Comparison of ENCODE assay signal across 29 mouse cellular contexts in the genomic region with DNA sequence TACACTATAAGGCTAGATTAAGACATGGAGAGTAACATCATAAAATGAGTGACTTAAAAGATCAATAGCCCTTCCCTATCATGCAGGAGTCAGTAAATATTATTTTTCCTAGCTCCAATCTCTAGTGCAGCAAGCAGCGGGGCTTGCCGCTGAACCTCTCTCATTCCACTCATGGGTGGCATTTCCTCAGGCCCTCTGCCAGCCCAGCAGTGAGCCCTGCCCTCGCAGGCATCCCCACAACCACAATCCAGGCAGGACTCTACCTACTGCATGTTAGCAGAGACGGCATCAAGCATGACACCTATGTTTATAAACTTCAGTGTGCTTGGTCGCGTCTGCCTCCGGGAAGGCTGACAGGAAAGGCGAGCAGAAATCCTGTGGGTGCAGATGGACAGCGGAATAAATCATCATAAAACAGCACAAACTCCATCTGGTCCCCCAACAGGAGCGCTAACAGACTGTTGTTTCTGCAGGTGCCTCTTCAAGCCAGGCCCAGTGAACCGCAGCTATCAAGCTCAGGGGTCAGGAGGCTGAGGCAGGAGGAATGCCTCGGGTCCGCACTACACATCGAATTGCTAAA. TPM values are rescaled to one million over a fixed set of nuclear protein-coding genes. Genes with fewer than 3 reads are reported as not detected.
DNase-seq lines count a peak whose midpoint lies in the region; ATAC-seq and TF ChIP-seq lines count a peak whose summit lies in the region.
"Had no signal": no experiment of that assay in that cellular context is flagged by ENCODE, and none has a peak within 500 bp of the region (broad histone marks: within the 10 kb centered on the region; RNA-seq: fewer than 3 reads in every experiment).

No protein-coding gene starts in this region.

- ATAC-seq in forebrain, embryonic 14.5 days = no peak
- no peak for ATAC-seq in forebrain, postnatal 0 days
- no peak for ATAC-seq in limb, embryonic 12.5 days (ENCODE audit: insufficient number of reproducible peaks, insufficient read depth, low FRiP score, low TSS enrichment, low read depth)
- ATAC-seq in kidney, embryonic 16.5 days (ENCODE audit: low FRiP score, low TSS enrichment) = no peak
- ATAC-seq: CD4-positive, CD25-positive, alpha-beta regulatory T cell, adult 4 months; forebrain, embryonic 15.5 days; hindbrain, embryonic 16.5 days; midbrain, embryonic 16.5 days had no signal

- H3K9ac ChIP-seq in forebrain, embryonic 14.5 days (ENCODE audit: low read length) = no peak overlapping the region
- no peak overlapping the region for H3K9ac ChIP-seq in forebrain, postnatal 0 days
- no peak overlapping the region for H3K9ac ChIP-seq in limb, embryonic 12.5 days (replicated peaks)
- no peak overlapping the region for H3K9ac ChIP-seq in kidney, embryonic 16.5 days (replicated peaks; ENCODE audit: low read length)
- H3K9ac ChIP-seq: forebrain, embryonic 15.5 days; heart, embryonic 13.5 days; limb, embryonic 13.5 days; lung, embryonic 15.5 days; neural tube, embryonic 12.5 days had no signal

- H3K27me3 ChIP-seq in forebrain, embryonic 14.5 days (replicated peaks; ENCODE audit: control insufficient read depth, insufficient read depth, low read length) = no peaks in the 10 kb centered on the region
- no peaks in the 10 kb centered on the region for H3K27me3 ChIP-seq in forebrain, postnatal 0 days (ENCODE audit: insufficient read depth, low read length)
- H3K27me3 ChIP-seq in limb, embryonic 12.5 days = no peaks in the 10 kb centered on the region
- no peaks in the 10 kb centered on the region for H3K27me3 ChIP-seq in limb, embryonic 10.5 days (ENCODE audit: low read depth, poor library complexity, severe bottlenecking)
- no peaks in the 10 kb centered on the region for H3K27me3 ChIP-seq in cerebellum, adult 2 months (ENCODE audit: control insufficient read depth, insufficient read depth, low read length)
- no peaks in the 10 kb centered on the region for H3K27me3 ChIP-seq in kidney, embryonic 16.5 days (ENCODE audit: insufficient read depth, low read length)
- H3K27me3 ChIP-seq: forebrain, embryonic 15.5 days; heart, embryonic 13.5 days; limb, embryonic 13.5 days; lung, embryonic 15.5 days; neural tube, embryonic 12.5 days had no signal

- H3K4me3 ChIP-seq in forebrain, embryonic 14.5 days (ENCODE audit: low read depth, low read length) = no peak overlapping the region
- H3K4me3 ChIP-seq in forebrain, postnatal 0 days (ENCODE audit: low read depth, low read length) = no peak overlapping the region
- H3K4me3 ChIP-seq in limb, embryonic 12.5 days (replicated peaks) = no peak overlapping the region
- no peak overlapping the region for H3K4me3 ChIP-seq in limb, embryonic 10.5 days
- H3K4me3 ChIP-seq in cerebellum, adult 2 months (replicated peaks; ENCODE audit: insufficient read depth, low read depth, low read length) = no peak overlapping the region
- H3K4me3 ChIP-seq in kidney, embryonic 16.5 days (ENCODE audit: low read length) = no peak overlapping the region
- H3K4me3 ChIP-seq: forebrain, embryonic 15.5 days; heart, embryonic 13.5 days; limb, embryonic 13.5 days; lung, embryonic 15.5 days; myocyte; neural tube, embryonic 12.5 days had no signal

- WGBS in forebrain, embryonic 14.5 days = 91% methylated on average over 14 of the region's 14 CpGs
- WGBS in forebrain, postnatal 0 days = 78% methylated on average over 14 of the region's 14 CpGs
- WGBS in limb, embryonic 12.5 days = 91% methylated on average over 14 of the region's 14 CpGs
- 96% methylated on average over 14 of the region's 14 CpGs for WGBS in limb, embryonic 10.5 days
- WGBS in cerebellum, adult 2 months = 34% methylated on average over 14 of the region's 14 CpGs
- 82% methylated on average over 14 of the region's 14 CpGs for WGBS in kidney, embryonic 16.5 days

- TF ChIP-seq CTCF in forebrain, postnatal 0 days (IDR thresholded peaks at IDR 0.05; ENCODE audit: low read depth) = no peak
- no peak for TF ChIP-seq CTCF in cerebellum, adult 2 months (IDR thresholded peaks at IDR 0.05; ENCODE audit: borderline replicate concordance, insufficient read depth, low read depth, low read length)

- H3K9me3 ChIP-seq in forebrain, embryonic 14.5 days (replicated peaks; ENCODE audit: control insufficient read depth, low read length) = no peaks in the 10 kb centered on the region
- H3K9me3 ChIP-seq in forebrain, postnatal 0 days (ENCODE audit: low read length) = no peaks in the 10 kb centered on the region
- H3K9me3 ChIP-seq in limb, embryonic 12.5 days = no peaks in the 10 kb centered on the region
- no peaks in the 10 kb centered on the region for H3K9me3 ChIP-seq in limb, embryonic 10.5 days (replicated peaks)
- no peaks in the 10 kb centered on the region for H3K9me3 ChIP-seq in kidney, embryonic 16.5 days (ENCODE audit: low read length)
- H3K9me3 ChIP-seq: forebrain, embryonic 15.5 days; heart, embryonic 13.5 days; limb, embryonic 13.5 days; lung, embryonic 15.5 days; neural tube, embryonic 12.5 days had no signal

- no peak overlapping the region for H3K4me2 ChIP-seq in forebrain, embryonic 14.5 days (ENCODE audit: low read length)
- no peak overlapping the region for H3K4me2 ChIP-seq in forebrain, postnatal 0 days (ENCODE audit: low read depth)
- H3K4me2 ChIP-seq in limb, embryonic 12.5 days = no peak overlapping the region
- no peak overlapping the region for H3K4me2 ChIP-seq in kidney, embryonic 16.5 days (replicated peaks; ENCODE audit: low read depth, low read length)
- H3K4me2 ChIP-seq: forebrain, embryonic 15.5 days; heart, embryonic 13.5 days; limb, embryonic 13.5 days; liver, embryonic 11.5 days; lung, embryonic 15.5 days; midbrain, embryonic 11.5 days; neural tube, embryonic 12.5 days had no signal

- H3K36me3 ChIP-seq in forebrain, embryonic 14.5 days (ENCODE audit: control insufficient read depth, insufficient read depth, low read length) = peaks cover 76% of the 10 kb centered on the region
- peaks cover 63% of the 10 kb centered on the region for H3K36me3 ChIP-seq in forebrain, postnatal 0 days (ENCODE audit: insufficient read depth)
- peaks cover 90% of the 10 kb centered on the region for H3K36me3 ChIP-seq in limb, embryonic 12.5 days
- H3K36me3 ChIP-seq in limb, embryonic 10.5 days = peaks cover 92% of the 10 kb centered on the region
- peaks cover 62% of the 10 kb centered on the region for H3K36me3 ChIP-seq in kidney, embryonic 16.5 days (ENCODE audit: insufficient read depth, low read length)

- TF ChIP-seq POLR2A in cerebellum, adult 2 months (IDR thresholded peaks at IDR 0.05; ENCODE audit: borderline replicate concordance, insufficient read depth, low read length) = no peak

- no peak overlapping the region for H3K27ac ChIP-seq in forebrain, embryonic 14.5 days (ENCODE audit: low read depth, low read length)
- no peak overlapping the region for H3K27ac ChIP-seq in forebrain, postnatal 0 days (ENCODE audit: low read depth, low read length)
- H3K27ac ChIP-seq in limb, embryonic 12.5 days = 0 out of 2 replicates have a peak overlapping the region, but pooled peaks have one; percentile 35
- H3K27ac ChIP-seq in limb, embryonic 10.5 days = no peak overlapping the region
- H3K27ac ChIP-seq in cerebellum, adult 2 months (ENCODE audit: insufficient read depth, low read length) = 0 out of 2 replicates have a peak overlapping the region, but pooled peaks have one; percentile 1
- H3K27ac ChIP-seq in kidney, embryonic 16.5 days (ENCODE audit: low read length) = no peak overlapping the region
- H3K27ac ChIP-seq: forebrain, embryonic 15.5 days; kidney, postnatal 0 days; limb, embryonic 13.5 days; lung, embryonic 15.5 days; neural tube, embryonic 12.5 days; stomach, postnatal 0 days had no signal

- H3K4me1 ChIP-seq in forebrain, embryonic 14.5 days (ENCODE audit: control insufficient read depth, insufficient read depth, low read length) = no peaks in the 10 kb centered on the region
- H3K4me1 ChIP-seq in forebrain, postnatal 0 days (ENCODE audit: insufficient read depth) = no peaks in the 10 kb centered on the region
- no peaks in the 10 kb centered on the region for H3K4me1 ChIP-seq in limb, embryonic 12.5 days (replicated peaks)
- no peaks in the 10 kb centered on the region for H3K4me1 ChIP-seq in limb, embryonic 10.5 days
- H3K4me1 ChIP-seq in cerebellum, adult 2 months (ENCODE audit: control insufficient read depth, insufficient read depth, low read length) = peaks cover 10% of the 10 kb centered on the region; the same call in 1 of the 2 replicates
- H3K4me1 ChIP-seq in kidney, embryonic 16.5 days (ENCODE audit: insufficient read depth, low read length) = no peaks in the 10 kb centered on the region
- H3K4me1 ChIP-seq: forebrain, embryonic 15.5 days; limb, embryonic 13.5 days; lung, embryonic 15.5 days; neural tube, embryonic 12.5 days had no signal

- DNase-seq in forebrain, embryonic 14.5 days (ENCODE audit: low spot score) = peak; percentile 3
- no peak for DNase-seq in forebrain, postnatal 0 days
- no peak for DNase-seq in limb, embryonic 10.5 days (ENCODE audit: low spot score)
- DNase-seq in cerebellum, adult 2 months = peak; percentile 55 to 70
- peak; percentile 48 to 59 for DNase-seq in cerebellum, postnatal 25 days
- no peak for DNase-seq in urinary bladder, postnatal 14 days (ENCODE audit: low spot score)
- DNase-seq: adrenal gland, postnatal 25 days; gastrocnemius, postnatal 14 days; heart, postnatal 10 days; kidney, adult 18-20 months; kidney, postnatal 4 days; right cerebral cortex, adult 18-20 months; thymus, adult 18-20 months; thymus, postnatal 36 days had no signal

RNA-seq across cellular contexts. Expression of a gene that starts 52.3 kb away (rescaled TPM):
- 70.0 and 80.2 TPM in 2 replicates for polyA plus RNA-seq in forebrain, embryonic 14.5 days (2014; fragmentation: Nextera tagmentation; extraction: Ambion mirVana)
- 87.7 and 91.7 TPM in 2 replicates for total RNA-seq in forebrain, postnatal 0 days (2014; rRNA removed)
- polyA plus RNA-seq in forebrain, postnatal 0 days (2015; fragmentation: Nextera tagmentation; extraction: Ambion mirVana) = 111 and 113 TPM in 2 replicates
- 69.5 and 74.7 TPM in 2 replicates for polyA plus RNA-seq in limb, embryonic 12.5 days (2016; fragmentation: Nextera tagmentation; extraction: Ambion mirVana)
- polyA plus RNA-seq in limb, embryonic 10.5 days (2016; fragmentation: Nextera tagmentation; extraction: Ambion mirVana) = 52.6 and 61.8 TPM in 2 replicates
- 91.1 and 103 TPM in 2 replicates for polyA plus RNA-seq in cerebellum, adult 2 months (2012; rRNA removed)
- 90.9 and 96.3 TPM in 2 replicates for polyA plus RNA-seq in kidney, embryonic 16.5 days (2015; fragmentation: Nextera tagmentation; extraction: Ambion mirVana)

Comparison
In these comparisons a context has a peak if more than half of its experiments do, and no peak if none do; other contexts are left out.
1. DNase-seq: peak in forebrain, embryonic 14.5 days (single experiment), cerebellum, adult 2 months (2 of 2) and cerebellum, postnatal 25 days (2 of 2); none in forebrain, postnatal 0 days (single experiment), limb, embryonic 10.5 days (single experiment) and urinary bladder, postnatal 14 days (single experiment).
2. H3K27ac ChIP-seq: peak in limb, embryonic 12.5 days (single experiment) and cerebellum, adult 2 months (single experiment); none in forebrain, embryonic 14.5 days (single experiment), forebrain, postnatal 0 days (single experiment), limb, embryonic 10.5 days (single experiment) and kidney, embryonic 16.5 days (single experiment).